Mouse (Mus musculus): ENCODE data around the gene Col23a1.
"Not testable (repeated sequence)": the region's sequence is repeated elsewhere in the genome, so short reads cannot be mapped to it uniquely, and the experiment has no call there.

DNA sequence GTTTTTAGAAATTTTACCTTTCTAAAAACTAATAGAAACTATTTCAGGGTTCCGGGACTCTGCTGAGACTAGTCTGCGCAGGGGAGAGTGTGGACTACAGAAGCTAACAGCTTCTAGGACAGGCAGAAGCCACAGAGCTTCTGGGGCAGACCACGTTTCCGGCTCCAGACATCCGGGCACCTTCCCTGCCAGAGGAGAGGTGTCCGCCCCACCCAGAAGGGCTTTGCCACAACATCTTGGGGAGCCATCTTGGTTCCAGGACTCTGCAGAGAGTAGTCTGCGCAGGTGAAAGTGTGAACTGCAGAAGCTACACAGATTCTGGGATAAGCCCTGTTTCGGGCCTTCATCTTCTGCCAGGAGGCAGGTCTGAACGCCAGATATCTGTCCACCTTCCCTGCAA is 69.3 kb downstream of the Col23a1 start:
- TF ChIP-seq CTCF (IDR thresholded peaks at IDR 0.05; ENCODE audit: borderline replicate concordance, insufficient read depth, low read depth, low read length); POLR2A (IDR thresholded peaks at IDR 0.05; ENCODE audit: borderline replicate concordance, insufficient read depth, low read length): not testable (repeated sequence)
